Mouse (Mus musculus): Measurements from ENCODE around the gene Ybx3.

The Ybx3 gene

DNA sequence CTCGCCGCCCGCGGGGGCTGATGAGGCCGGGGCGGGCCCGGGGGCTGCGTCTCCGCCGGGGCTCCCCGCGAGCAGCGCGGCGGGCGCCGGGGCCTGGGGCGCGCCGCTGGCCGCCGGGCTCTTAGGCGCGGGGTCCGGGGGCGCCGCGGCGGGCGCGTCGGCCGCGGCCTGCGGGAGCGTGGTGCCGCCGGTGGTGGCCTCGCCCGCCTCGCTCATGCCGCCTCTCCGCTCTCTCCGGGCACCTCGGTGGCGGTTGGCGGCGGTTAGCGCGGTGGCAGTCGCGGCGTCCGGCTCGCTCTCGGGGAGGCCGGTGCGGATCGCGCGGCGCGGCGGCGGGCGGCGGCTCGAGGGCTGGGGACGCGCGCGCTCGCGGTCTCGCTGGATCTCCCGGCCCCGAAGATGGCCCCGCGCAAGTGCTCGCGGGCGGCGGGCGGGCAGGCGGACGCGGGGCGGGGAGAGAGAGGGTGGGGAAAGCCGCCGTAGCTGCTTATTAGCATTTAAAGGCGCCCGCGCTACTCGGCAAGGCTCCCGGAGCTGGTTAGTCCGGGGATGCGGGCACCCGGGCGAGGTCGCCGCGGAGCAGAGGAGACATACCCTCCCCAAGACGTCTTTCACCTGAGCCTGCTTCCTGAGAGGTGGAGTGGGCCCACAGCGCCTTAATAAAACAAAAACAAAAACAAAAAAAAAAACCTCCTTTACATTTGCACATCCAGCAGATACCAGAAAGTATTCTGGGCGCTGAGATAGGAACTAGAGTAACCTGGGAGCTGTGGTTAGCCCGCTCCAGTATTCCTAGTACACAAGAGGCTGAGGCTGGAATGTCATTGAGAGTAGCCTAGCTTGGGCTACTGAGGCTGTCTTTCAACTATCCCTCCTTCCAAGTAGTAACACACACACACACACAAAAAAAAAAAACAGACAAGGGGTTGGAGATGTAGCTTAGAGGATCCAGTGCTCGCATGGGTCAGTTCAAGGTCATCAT, at the start of gene Ybx3:
Gene Ybx3, minus strand, starts transcription at position 437 of the 982 bp plus-strand sequence.
- peak; percentile 94 to 96 for DNase-seq

DNA sequence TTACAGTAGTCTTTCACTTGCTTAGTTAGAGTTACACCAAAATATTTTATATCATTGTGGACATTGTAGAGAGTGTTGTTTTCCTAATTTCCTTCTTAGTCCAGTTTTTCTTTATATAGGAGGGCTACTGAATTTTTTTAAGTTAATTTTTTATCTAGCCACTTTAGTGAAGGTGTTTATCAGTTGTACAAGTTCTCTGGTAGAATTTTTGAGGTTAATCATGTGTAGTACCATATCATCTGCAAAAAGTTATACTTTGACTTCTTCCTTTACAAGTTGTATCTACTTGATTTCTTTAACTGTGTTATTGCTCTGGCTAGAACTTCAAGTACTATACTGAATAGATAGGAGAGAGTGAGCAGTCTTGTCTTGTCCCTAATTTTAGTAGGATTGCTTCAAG, 48.4 kb upstream of the Ybx3 start:
- no peak for DNase-seq

DNA sequence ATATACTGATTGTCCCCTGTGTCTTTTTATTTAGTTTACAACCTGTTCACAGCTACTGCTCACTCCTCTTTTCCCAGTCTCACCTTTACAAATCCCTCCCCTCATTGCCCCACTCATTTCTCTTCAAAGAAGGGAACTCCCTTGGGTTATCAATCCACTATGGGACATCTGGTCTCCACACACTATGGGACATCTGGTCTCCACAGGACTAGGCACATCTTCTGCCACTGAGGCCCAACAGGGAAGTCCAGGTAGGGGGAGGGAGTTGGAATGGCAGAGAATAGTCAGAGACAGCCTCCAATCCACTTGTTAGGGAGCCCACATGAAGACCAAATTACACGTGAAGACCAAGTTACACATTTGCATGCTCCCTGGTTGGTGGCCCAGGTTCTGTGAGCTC, 45.8 kb upstream of the Ybx3 start:
- no peak for DNase-seq

DNA sequence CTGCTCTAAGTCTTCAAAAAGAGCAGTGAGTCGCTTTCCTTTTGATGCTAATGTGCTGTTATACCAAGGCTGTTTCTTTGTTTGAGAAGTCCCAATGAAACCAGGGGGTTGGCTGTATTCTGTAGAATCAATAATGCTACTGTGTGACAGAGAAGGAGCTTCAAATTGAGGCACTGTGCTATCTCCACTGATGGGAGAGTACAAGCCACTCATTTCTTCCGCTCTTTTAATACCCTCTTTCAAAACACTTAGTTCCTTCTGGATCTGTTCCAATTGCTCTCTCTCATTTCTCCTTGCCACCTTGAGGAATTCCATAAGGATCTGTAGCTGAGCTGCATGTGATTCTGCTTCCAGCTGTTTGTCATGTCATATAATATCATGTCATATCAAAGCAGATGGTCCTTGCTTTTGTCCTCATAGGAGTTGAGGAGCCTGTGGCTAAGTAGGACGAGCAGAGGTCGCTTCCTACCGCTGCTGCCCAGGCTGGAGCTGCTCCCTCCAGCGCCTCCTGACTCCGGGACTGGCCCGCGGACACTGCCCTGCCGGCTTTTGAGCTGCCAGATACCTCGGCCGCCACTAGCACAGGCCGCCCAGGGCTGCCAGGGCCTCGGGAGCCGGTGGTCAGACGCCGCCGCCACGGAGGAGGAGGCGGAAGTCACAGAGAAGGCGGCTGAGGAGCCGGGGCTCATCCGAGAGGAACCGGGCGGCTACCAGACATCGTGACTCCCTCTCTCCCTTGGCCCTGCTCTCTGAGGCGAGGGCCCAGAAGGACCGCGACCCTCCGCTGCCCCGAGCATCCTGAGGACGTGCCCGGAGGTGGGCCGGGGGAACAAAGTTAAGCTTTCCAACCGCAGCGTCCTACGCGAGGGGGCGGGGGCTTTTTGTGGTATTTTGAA, 45.1 kb upstream of the Ybx3 start:
- DNase-seq = peak; percentile 45 to 52

DNA sequence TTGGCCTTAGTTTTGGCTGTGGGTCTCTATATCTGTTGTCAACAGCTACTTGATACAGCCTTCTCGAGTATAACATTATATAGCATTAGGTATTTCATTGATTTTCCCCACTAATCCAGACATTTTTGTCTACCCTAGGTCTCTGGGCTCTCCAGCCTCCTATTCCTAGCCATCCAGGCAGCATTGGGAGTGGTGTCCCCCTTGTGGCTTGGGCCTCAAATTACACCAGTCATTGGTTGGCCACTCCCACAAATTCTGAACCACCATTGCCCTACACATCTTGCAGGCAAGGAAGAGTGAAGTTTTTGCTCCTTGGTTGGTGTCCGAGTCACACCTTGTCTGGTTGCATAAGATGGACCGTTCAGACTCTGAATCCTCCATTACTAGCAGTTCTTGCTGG, 33.3 kb upstream of the Ybx3 start:
- peak; percentile 22 to 33 for DNase-seq

GRCm38 (mm10) chr6:131419614-131420013, 31.3 kb upstream of the Ybx3 start:
- no peak for DNase-seq

GRCm38 (mm10) chr6:131418770-131419169, 30.5 kb upstream of the Ybx3 start:
- DNase-seq = peak; percentile 30 to 69

DNA sequence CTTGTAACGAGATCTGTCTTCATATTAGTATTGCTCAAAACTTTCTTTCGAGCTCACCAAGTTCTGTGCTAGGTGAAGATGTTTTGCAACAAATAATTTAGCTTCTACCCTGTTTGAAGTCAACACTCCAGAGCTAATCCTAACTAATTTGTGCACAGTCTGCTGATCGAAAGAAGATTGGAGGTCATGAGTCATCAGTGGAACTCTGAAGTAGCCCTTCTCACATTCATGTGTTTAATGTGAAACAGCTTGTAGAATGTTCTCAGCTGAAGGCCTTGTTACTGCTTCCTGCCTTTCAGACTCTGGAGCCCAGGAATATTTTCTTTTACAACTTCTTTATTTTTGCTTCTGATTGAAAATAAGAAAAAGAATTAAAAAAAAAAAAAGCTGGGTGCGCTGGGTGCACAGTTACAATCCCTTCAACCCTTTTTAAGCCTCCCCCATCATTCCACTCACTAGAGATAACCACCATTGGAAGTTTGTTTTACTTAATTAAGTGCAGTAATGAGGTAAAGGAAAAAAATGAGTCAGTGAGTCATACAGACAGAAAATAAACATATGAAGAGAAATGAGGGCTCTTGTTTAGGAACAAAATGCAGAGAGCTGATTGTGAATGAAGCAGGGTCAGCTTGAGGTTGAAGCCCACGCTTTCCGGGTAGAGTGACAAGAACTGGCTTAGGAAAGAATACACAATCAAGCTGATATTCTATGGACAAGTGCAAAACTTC, 23.0 kb upstream of the Ybx3 start:
- DNase-seq = no peak

DNA sequence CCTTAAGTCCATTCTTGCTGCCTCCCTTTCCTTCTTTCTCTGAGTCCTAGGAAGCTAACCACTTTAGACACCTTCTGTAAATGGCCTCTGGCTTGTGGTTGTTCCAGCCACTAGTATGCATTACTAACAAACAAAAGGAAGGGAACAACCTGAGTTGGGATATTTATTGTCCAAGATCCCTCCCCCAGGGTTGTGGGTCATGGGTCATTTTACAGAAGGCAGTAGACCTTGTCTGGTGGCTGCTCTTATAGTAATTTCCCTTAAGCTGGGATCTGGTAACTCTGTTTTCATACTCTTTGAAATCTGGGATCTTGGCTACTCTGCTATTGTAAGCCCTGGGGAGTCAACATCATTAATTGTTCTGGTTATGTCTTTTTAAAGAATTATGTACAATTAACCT, 18.7 kb upstream of the Ybx3 start:
- DNase-seq = no peak

- no peak for DNase-seq
Measured at GRCm38 (mm10) chr6:131405896-131406295, 17.6 kb upstream of the Ybx3 start.

DNA sequence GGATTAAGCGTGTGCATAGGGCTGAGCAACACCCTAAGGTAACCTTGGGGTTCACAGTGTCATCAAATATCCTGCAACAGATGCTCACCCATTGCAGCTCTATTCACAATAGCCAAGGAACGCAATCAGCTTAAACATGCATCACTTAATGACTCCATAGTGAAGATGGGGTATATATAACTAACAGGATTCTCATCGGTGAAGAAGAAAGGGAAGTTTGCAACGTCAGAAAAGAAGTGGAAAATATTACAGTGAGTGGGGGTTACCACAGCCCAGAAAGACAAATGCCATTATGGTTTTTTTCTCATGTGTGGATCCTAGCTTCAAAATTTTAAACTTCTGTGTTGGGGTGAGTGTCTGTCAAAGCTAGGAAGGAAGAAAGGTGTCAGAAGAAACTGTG, 16.9 kb upstream of the Ybx3 start:
- DNase-seq = no peak

- DNase-seq = no peak
Measured at GRCm38 (mm10) chr6:131404260-131404659, 16.0 kb upstream of the Ybx3 start.

DNA sequence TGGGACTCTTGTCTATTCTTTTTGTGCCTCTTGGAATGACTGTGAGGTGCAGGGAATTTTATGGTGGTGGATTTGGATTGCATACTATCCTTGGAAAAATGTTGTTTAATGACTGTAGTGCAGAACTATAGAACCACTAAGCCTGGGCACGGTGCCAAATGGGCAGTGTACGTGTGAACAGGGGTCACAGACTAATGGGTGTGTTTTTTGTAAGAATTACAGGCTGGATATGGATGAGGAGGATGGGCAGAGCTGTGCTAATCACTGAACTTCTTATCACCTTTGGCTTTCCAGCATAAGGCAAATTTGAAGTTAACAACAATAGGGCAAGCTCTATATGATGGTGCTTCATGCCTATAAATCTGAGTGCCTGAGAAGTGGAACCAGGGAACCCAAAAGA, 14.8 kb upstream of the Ybx3 start:
- DNase-seq = peak in 1 of 2 experiments; percentile 15

DNA sequence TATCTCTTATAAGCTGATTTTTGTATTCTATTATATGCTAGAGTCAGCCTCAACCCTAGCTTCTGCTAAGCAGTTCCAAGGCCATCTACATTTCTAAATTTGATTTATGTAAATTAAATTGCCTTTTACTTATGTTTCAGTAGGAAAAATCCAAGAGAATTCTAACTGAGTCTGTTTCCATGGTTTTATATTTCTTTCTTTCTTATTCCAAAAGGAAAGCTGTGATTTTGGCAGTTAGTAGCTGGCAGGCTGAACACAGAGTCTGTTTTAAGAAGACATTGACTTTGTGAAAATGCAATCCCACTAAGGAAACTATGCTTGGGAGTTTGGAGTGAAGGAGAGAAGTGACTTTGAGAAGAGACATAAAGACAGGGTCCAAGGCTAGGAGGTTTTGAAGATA, 14.3 kb upstream of the Ybx3 start:
- DNase-seq = no peak

DNA sequence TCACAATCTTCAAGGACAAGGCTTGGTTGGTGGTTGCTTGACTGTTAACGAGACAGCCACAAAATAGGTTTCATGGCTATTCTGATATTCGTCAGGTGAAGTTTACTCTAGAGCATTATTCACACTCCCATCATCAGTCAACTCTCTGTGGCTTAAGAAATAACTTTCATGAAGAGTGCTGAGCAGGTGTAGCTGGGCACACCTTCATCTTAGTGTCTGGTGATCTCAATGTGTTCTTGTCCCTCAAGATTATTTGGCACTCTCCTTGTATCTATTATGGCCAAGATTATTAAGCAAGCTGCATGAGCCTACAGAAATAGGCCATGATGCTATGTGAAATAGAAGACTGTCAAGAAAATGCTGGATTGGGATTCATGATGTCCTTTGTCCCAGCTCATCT, 13.0 kb upstream of the Ybx3 start:
- no peak for DNase-seq

DNA sequence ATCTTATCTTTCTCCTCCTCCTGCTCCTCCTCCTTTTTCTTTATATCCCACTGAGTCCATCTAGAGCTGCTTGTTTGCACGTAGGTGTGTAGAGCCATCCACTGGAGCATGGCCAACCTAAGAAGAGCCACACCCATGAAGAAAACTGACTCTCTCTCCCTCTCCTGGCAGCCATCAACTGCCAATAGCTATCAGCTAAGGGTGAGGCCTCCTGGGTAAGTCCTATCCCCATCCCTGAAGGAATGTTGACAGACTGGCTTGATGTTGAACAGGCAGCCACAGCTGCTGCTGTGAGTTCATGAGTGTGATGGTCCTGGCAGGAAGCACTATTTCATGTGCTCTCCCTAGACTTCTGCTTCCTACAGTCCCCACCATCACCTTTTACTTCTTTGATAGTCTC, 8.4 kb upstream of the Ybx3 start:
- DNase-seq = no peak

DNA sequence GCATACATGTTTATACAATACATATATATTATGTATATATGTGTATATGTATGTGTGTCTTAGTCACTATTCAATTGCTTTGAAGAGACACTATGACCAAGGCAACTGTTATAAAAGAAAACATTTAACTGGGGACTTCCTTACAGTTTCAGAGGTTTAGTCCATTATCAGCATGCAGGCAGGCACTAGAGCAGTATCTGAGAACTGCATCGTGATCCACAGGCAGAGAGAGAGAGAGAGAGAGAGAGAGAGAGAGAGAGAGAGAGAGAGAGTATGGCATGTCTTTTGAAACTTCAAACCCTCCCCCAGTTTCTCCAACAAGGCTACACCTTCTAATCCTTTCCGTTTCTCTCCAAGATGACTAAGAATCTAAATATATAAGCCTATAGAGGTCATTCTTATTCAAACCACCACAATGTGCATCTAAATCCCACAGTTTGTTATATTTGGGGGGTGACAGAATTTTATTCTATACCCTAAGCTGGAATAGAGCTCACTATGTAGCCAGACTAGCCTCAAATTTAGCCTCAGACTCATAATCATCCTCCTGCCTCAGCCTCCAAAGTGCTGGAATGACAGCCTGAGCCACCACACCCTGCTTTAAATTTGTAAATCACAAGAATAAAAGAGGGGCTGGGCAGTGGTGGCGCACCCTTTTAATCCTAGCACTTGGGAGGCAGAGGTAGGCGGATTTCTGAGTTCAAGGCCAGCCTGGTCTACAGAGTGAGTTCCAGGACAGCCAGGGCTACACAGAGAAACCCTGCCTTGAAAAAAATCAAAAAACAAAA, 5.8 kb upstream of the Ybx3 start:
- no peak for DNase-seq

DNA sequence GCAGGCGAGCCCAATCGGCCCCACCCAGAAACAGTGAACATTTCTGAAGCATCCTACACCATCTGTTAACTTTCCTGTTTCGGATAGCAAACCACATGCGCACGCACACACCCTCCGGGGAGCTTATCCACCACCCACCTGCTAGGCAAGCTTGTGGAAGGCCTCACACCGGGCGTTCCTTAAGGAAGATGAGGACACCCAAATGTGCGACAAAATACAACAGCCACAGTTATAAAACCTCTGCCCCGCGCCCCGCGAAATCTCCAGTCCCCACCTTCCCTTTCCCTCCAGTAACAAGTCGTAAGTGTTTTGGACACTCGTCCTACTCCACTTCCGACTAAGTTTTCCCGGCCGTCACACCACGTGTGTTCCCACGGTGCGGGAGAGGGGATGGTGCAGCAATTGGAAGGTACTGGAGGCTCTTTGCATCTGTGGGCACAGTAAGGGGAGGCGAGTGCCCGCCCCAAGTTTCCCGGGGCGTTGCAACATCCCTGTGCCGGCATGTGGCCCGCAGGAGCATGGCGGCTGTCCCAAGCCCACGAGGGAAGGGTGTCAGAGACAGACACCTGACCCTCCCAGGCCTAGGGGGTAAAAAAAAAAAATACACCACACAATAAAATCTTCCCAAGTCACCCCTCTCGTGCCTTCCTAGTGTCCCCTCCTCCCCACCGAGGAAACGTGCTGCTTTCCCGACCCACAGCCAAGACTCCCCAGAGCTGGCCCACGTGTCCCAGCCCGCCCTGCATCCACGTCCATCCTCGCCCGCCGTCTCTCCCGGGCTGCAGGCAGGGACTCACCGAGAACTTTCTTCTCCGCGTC, 846 bp downstream of the Ybx3 start:
- peak; percentile 60 to 68 for DNase-seq

DNA sequence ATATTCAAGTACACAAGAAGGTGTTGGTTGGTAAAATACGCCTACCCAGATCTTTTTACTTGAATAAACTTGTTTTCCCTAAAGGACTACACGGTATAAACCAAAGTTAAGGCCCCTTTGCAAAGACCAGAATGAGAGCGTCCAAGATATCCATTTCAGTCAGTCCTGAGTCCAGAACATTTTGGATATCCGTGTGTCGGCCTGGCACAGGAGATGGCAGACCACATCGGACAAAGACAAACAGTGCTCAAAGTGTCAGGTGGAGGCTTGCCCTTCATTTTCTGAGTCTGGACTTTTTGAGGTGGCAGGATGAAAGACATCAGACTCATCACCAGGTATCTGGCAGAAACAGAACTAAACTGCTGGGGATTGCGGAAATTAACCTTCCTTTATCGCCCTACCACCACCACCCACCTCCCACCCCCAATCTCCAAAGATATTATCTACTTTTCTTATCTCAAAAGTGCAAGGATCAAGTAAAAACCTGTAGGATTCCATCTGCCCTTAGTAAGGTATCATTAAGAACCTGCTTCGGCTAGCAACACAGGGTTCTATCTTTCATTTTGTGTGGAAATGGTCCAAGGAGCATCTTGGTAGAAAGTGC, 1.8 kb downstream of the Ybx3 start:
- DNase-seq = no peak

- DNase-seq = no peak
Measured at GRCm38 (mm10) chr6:131385469-131385868, 2.8 kb downstream of the Ybx3 start.

Measured in cerebellum, postnatal 10 days (tissue).